Mouse (Mus musculus) limb, embryonic 14.5 days (tissue): ENCODE results near the gene Slc28a3. TPM values are rescaled to one million over a fixed set of nuclear protein-coding genes. Genes with fewer than 3 reads are reported as not detected.

ENCODE experiments used
- ATAC-seq: fragments of 200-750 bp; cut with Nextera tagmentation; 2 replicates; pipeline ENCODE4 v1.8.0; 2017; ENCODE audit warnings: low read depth, moderate number of reproducible peaks, moderate TSS enrichment; ENCODE audit not compliant: low FRiP score
- DNase-seq: peaks from one replicate; pipeline ENCODE4 v3.0.0-alpha.2; 2015; ENCODE audit warnings: low spot score
- H3K27ac ChIP-seq: fragments of 300-500 bp; sonication (generic); replicated peaks from 2 replicates; pipeline ENCODE4 v1.5.1; 2014; ENCODE audit warnings: low read depth, mild to moderate bottlenecking, low read length, moderate library complexity, mixed read lengths
- H3K27me3 ChIP-seq: fragments of 300-500 bp; sonication (generic); 2 replicates; pipeline ENCODE4 v1.6.1; 2014; ENCODE audit warnings: low read length, mixed read lengths; ENCODE audit not compliant: control insufficient read depth, insufficient read depth
- H3K36me3 ChIP-seq: fragments of 300-500 bp; sonication (generic); 2 replicates; pipeline ENCODE4 v1.6.1; 2014; ENCODE audit warnings: mild to moderate bottlenecking, low read length, moderate library complexity, mixed read lengths; ENCODE audit not compliant: control insufficient read depth, insufficient read depth
- H3K4me1 ChIP-seq: fragments of 300-500 bp; sonication (generic); 2 replicates; pipeline ENCODE4 v1.6.1; 2014; ENCODE audit warnings: antibody characterized with exemption, low read length, mixed read lengths; ENCODE audit not compliant: control insufficient read depth, insufficient read depth
- H3K4me2 ChIP-seq: fragments of 300-500 bp; sonication (generic); replicated peaks from 2 replicates; pipeline ENCODE4 v1.6.1; 2014; ENCODE audit warnings: low read depth, mild to moderate bottlenecking, low read length, moderate library complexity; ENCODE audit not compliant: severe bottlenecking
- H3K4me3 ChIP-seq: fragments of 300-500 bp; sonication (generic); replicated peaks from 2 replicates; pipeline ENCODE4 v1.5.1; 2014; ENCODE audit warnings: low read length
- H3K9ac ChIP-seq: fragments of 300-500 bp; sonication (generic); 2 replicates; pipeline ENCODE4 v1.6.1; 2014; ENCODE audit warnings: mild to moderate bottlenecking, low read depth, low read length, moderate library complexity; ENCODE audit not compliant: severe bottlenecking
- H3K9me3 ChIP-seq: fragments of 300-500 bp; sonication (generic); 2 replicates; pipeline ENCODE4 v1.6.1; 2016; ENCODE audit warnings: low read length; ENCODE audit not compliant: control insufficient read depth
- POLR2A ChIP-seq: fragments of 200-500 bp; IDR thresholded peaks from 2 replicates; pipeline ENCODE4 v1.8.0; 2012; ENCODE audit warnings: inconsistent platforms, mild to moderate bottlenecking, moderate library complexity, borderline replicate concordance; ENCODE audit not compliant: insufficient read depth, insufficient read length; ENCODE audit errors: extremely low read depth
- WGBS: fragments of 180-500 bp; shearing (Covaris S2); extraction: QIAGEN DNeasy Blood & Tissue Kit; methylation state at CpG from one replicate; pipeline ENCODE4 v1.1.7; 2014; 5-methylcytosine and 5-hydroxymethylcytosine counted together
- polyA plus RNA-seq, 2 experiments: library from polyadenylated mRNA; depleted of rRNA in 1 of 2; stranded (reverse) in 1 of 2; unstranded in 1 of 2; fragments of >200 nt; fragmentation: Nextera tagmentation in 1 of 2; extraction: Ambion mirVana in 1 of 2; gene quantifications; 2 replicates each; pipeline versions ENCODE4 v1.2.1 to v1.2.3; 2012 to 2014

Gene Slc28a3
- polyA plus RNA-seq, 2 experiments: 0.13 TPM; not detected in 1

- DNase-seq (no peak), ATAC-seq (no peak)
- no peak overlapping the region for H3K27ac ChIP-seq
- no peak overlapping the region for H3K4me3 ChIP-seq
- 87% methylated on average over 7 of the region's 7 CpGs for WGBS
- H3K27me3 ChIP-seq: no peaks in the 10 kb centered on the region
- no peak overlapping the region for H3K4me2 ChIP-seq
- H3K36me3 ChIP-seq: no peaks in the 10 kb centered on the region
- no peak for TF ChIP-seq POLR2A
- H3K9me3 ChIP-seq: no peaks in the 10 kb centered on the region
- no peak overlapping the region for H3K9ac ChIP-seq
- H3K4me1 ChIP-seq: no peaks in the 10 kb centered on the region
These were observed 18.8 kb downstream of the Slc28a3 start for GRCm38 (mm10) chr13:58591912-58592311.

- DNase-seq (peak; percentile 11), ATAC-seq (no peak)
- 41% methylated on average over 6 of the region's 6 CpGs for WGBS
These were observed 20.0 kb downstream of the Slc28a3 start for GRCm38 (mm10) chr13:58590630-58591029.

GRCm38 (mm10) chr13:58589517-58589858 is 21.2 kb downstream of the Slc28a3 start:
- TF ChIP-seq POLR2A: no peak
- WGBS: 3% methylated on average over 9 of the region's 9 CpGs
- ATAC-seq: peak; percentile 76; the same call in 1 of the 2 replicates
- Histone ChIP-seq H3K4me2 (peak overlapping the region; percentile 36), H3K27me3 (no peaks in the 10 kb centered on the region), H3K36me3 (no peaks in the 10 kb centered on the region), H3K27ac (no peak overlapping the region), H3K9ac (peak overlapping the region; percentile 40), H3K9me3 (no peaks in the 10 kb centered on the region), H3K4me1 (no peaks in the 10 kb centered on the region), H3K4me3 (peak overlapping the region; percentile 18; the same call in 1 of the 2 replicates)
- peak; percentile 78 for DNase-seq

More at GRCm38 (mm10) chr13:58590630-58591029, 20.0 kb downstream of the Slc28a3 start:
- Histone ChIP-seq H3K9me3 (no peaks in the 10 kb centered on the region), H3K4me1 (no peaks in the 10 kb centered on the region), H3K27me3 (no peaks in the 10 kb centered on the region), H3K4me2 (no peak overlapping the region), H3K27ac (no peak overlapping the region), H3K9ac (no peak overlapping the region), H3K4me3 (no peak overlapping the region), H3K36me3 (no peaks in the 10 kb centered on the region)
- no peak for TF ChIP-seq POLR2A

- H3K27me3 ChIP-seq: no peaks in the 10 kb centered on the region
- TF ChIP-seq POLR2A: no peak
- peak overlapping the region; percentile 40 for H3K9ac ChIP-seq
- ATAC-seq (0 out of 2 replicates have a peak, but pooled peaks have one; percentile 19), DNase-seq (no peak)
- no peaks in the 10 kb centered on the region for H3K4me1 ChIP-seq
- no peak overlapping the region for H3K27ac ChIP-seq
- H3K9me3 ChIP-seq: no peaks in the 10 kb centered on the region
- peak overlapping the region; percentile 18; the same call in 1 of the 2 replicates for H3K4me3 ChIP-seq
- WGBS: 52% methylated on average over 15 of the region's 15 CpGs
- no peaks in the 10 kb centered on the region for H3K36me3 ChIP-seq
- peak overlapping the region; percentile 36 for H3K4me2 ChIP-seq
These were observed 21.8 kb downstream of the Slc28a3 start for GRCm38 (mm10) chr13:58588655-58589516.

- no peaks in the 10 kb centered on the region for H3K4me1 ChIP-seq
- 73% methylated on average over 7 of the region's 7 CpGs for WGBS
- H3K4me3 ChIP-seq: no peak overlapping the region
- no peak overlapping the region for H3K27ac ChIP-seq
- no peak for TF ChIP-seq POLR2A
- H3K4me2 ChIP-seq: no peak overlapping the region
- DNase-seq: peak; percentile 22
- H3K27me3 ChIP-seq: no peaks in the 10 kb centered on the region
- no peaks in the 10 kb centered on the region for H3K9me3 ChIP-seq
- H3K9ac ChIP-seq: no peak overlapping the region
- ATAC-seq: no peak
- no peaks in the 10 kb centered on the region for H3K36me3 ChIP-seq
These were observed 22.7 kb downstream of the Slc28a3 start for GRCm38 (mm10) chr13:58587962-58588361.

- Histone ChIP-seq H3K4me2 (no peak overlapping the region), H3K9ac (no peak overlapping the region), H3K27me3 (no peaks in the 10 kb centered on the region), H3K27ac (no peak overlapping the region), H3K4me3 (no peak overlapping the region), H3K9me3 (no peaks in the 10 kb centered on the region), H3K4me1 (no peaks in the 10 kb centered on the region), H3K36me3 (no peaks in the 10 kb centered on the region)
- DNase-seq: no peak
- no peak for TF ChIP-seq POLR2A
- WGBS: 84% methylated on average over 9 of the region's 9 CpGs
- ATAC-seq: no peak
These were observed 44.5 kb downstream of the Slc28a3 start for GRCm38 (mm10) chr13:58566181-58566580.
